Mouse (Mus musculus): ENCODE data around the gene AA986860. TPM values are rescaled to one million over a fixed set of nuclear protein-coding genes. Genes with fewer than 3 reads are reported as not detected.

AA986860 gene
- 0.45 TPM for polyA plus RNA-seq (2014; fragmentation: Illumina TruSeq; extraction: RNeasy Lipid Tissue Mini Kit (QIAGEN cat#74804); ENCODE audit: low read depth, low replicate concordance)

DNA sequence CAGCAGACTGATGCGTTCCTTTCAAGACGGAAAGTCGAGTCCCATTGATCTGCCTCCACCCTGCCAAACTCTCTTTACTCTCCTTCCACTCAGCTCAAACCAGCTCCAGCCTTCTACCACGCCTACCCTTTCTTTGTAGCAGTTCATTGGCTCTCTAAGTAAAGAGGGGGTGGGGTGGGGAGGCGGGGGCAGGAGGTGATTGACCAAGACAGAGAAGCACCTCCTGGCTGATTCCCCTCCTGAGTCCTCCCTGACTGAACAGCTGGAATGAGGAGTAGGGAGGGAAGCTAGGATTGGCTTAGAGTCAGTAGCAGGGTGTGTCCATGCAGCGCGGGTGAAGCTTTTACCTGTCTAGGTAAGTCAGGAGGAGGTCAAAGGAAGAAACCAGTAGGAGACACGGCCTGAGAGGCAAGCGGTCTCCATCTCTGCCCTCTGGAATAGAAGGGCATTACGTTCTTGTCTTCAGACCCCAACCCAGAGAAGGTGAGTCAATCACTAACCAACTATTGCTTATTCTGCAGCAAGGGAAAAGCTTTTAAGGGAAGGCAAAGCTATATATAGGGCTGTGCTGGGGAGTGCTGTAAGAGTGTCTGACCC, at the start of gene AA986860:
Gene AA986860 (plus strand): TSS at position 236 of the 597 bp plus-strand sequence.

GRCm38 (mm10) chr1:130715561-130716217, 16.1 kb upstream of the AA986860 start, which contains the start of gene Gm29427:
Gene Gm29427 (minus strand): TSS chr1:130715799.

GRCm38 (mm10) chr1:130717291-130717871, 14.4 kb upstream of the AA986860 start, which contains the start of gene Yod1:
Gene Yod1 (plus strand): TSS chr1:130717327.

DNA sequence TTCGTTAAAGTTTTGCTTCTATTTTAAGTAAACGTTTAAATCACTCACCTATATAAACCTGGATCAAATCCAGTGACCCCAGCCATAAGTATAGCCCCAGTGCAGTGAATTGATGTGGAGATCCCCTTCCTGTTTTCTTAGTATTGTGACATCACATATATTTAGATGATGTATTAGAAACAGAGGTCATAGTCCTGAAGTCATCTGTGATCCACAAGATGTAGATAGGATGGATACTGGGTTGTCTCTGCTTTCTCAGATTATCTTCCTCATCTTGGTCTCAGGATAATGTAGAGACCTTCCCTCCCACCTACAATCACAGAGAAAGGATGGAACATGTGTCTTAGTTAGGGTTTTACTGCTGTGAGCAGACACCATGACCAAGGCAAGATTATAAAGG, 2.6 kb upstream of the AA986860 start, which contains the start of gene Pfkfb2:
Gene Pfkfb2 (minus strand): TSS at position 101 of the 400 bp plus-strand sequence.

Other genes with a start within 250 kb of the AA986860 start
- not detected for gene Zp3r, start 102.4 kb upstream of the AA986860 start, polyA plus RNA-seq (2014; fragmentation: Illumina TruSeq; extraction: RNeasy Lipid Tissue Mini Kit (QIAGEN cat#74804); ENCODE audit: low read depth, low replicate concordance)
- gene C4bp, start 70.3 kb upstream of the AA986860 start, polyA plus RNA-seq (2014; fragmentation: Illumina TruSeq; extraction: RNeasy Lipid Tissue Mini Kit (QIAGEN cat#74804); ENCODE audit: low read depth, low replicate concordance): 0.29 TPM
- gene Gm29427, start 16.2 kb upstream of the AA986860 start, polyA plus RNA-seq (2014; fragmentation: Illumina TruSeq; extraction: RNeasy Lipid Tissue Mini Kit (QIAGEN cat#74804); ENCODE audit: low read depth, low replicate concordance): 1.0 TPM
- gene Yod1, start 14.6 kb upstream of the AA986860 start, polyA plus RNA-seq (2014; fragmentation: Illumina TruSeq; extraction: RNeasy Lipid Tissue Mini Kit (QIAGEN cat#74804); ENCODE audit: low read depth, low replicate concordance): 3.1 TPM
- 90.3 TPM for gene Pfkfb2, start 2.7 kb upstream of the AA986860 start, polyA plus RNA-seq (2014; fragmentation: Illumina TruSeq; extraction: RNeasy Lipid Tissue Mini Kit (QIAGEN cat#74804); ENCODE audit: low read depth, low replicate concordance)
- gene Fcamr, start 68.9 kb downstream of the AA986860 start, polyA plus RNA-seq (2014; fragmentation: Illumina TruSeq; extraction: RNeasy Lipid Tissue Mini Kit (QIAGEN cat#74804); ENCODE audit: low read depth, low replicate concordance): 1.8 TPM
- gene Pigr, start 94.7 kb downstream of the AA986860 start, polyA plus RNA-seq (2014; fragmentation: Illumina TruSeq; extraction: RNeasy Lipid Tissue Mini Kit (QIAGEN cat#74804); ENCODE audit: low read depth, low replicate concordance): 0.81 TPM
- 1.2 TPM for gene Fcmr, start 133.7 kb downstream of the AA986860 start, polyA plus RNA-seq (2014; fragmentation: Illumina TruSeq; extraction: RNeasy Lipid Tissue Mini Kit (QIAGEN cat#74804); ENCODE audit: low read depth, low replicate concordance)
- gene Il24, start 155.5 kb downstream of the AA986860 start, polyA plus RNA-seq (2014; fragmentation: Illumina TruSeq; extraction: RNeasy Lipid Tissue Mini Kit (QIAGEN cat#74804); ENCODE audit: low read depth, low replicate concordance): not detected
- not detected for gene Il20, start 179.5 kb downstream of the AA986860 start, polyA plus RNA-seq (2014; fragmentation: Illumina TruSeq; extraction: RNeasy Lipid Tissue Mini Kit (QIAGEN cat#74804); ENCODE audit: low read depth, low replicate concordance)
- not detected for gene Il19, start 208.1 kb downstream of the AA986860 start, polyA plus RNA-seq (2014; fragmentation: Illumina TruSeq; extraction: RNeasy Lipid Tissue Mini Kit (QIAGEN cat#74804); ENCODE audit: low read depth, low replicate concordance)

Data from heart, adult 10 weeks (tissue).